Mouse (Mus musculus) heart, postnatal 0 days (tissue): ENCODE data around the gene Itln1.

Source experiments
- CTCF ChIP-seq: IDR thresholded peaks from 2 replicates; pipeline ENCODE4 v1.5.1; 2016; ENCODE audit warnings: antibody characterized with exemption, control low read depth, low read depth
- EP300 ChIP-seq: IDR thresholded peaks from 2 replicates; pipeline ENCODE4 v1.6.1; 2016; ENCODE audit warnings: antibody characterized with exemption, low read depth

GRCm38 (mm10) chr1:171501016-171501610 lies 34.0 kb downstream of the Itln1 start:
- TF ChIP-seq CTCF (no peak), EP300 (no peak)
